Mouse (Mus musculus): ENCODE results near the gene Nek8. TPM values are rescaled to one million over a fixed set of nuclear protein-coding genes. Genes with fewer than 3 reads are reported as not detected.
A peak's percentile ranks its signal among the peaks of the same experiment; 100 is the strongest.

The Nek8 gene
- total RNA-seq, 2 experiments from 2014 or later = 4.2 to 4.7 TPM

DNA sequence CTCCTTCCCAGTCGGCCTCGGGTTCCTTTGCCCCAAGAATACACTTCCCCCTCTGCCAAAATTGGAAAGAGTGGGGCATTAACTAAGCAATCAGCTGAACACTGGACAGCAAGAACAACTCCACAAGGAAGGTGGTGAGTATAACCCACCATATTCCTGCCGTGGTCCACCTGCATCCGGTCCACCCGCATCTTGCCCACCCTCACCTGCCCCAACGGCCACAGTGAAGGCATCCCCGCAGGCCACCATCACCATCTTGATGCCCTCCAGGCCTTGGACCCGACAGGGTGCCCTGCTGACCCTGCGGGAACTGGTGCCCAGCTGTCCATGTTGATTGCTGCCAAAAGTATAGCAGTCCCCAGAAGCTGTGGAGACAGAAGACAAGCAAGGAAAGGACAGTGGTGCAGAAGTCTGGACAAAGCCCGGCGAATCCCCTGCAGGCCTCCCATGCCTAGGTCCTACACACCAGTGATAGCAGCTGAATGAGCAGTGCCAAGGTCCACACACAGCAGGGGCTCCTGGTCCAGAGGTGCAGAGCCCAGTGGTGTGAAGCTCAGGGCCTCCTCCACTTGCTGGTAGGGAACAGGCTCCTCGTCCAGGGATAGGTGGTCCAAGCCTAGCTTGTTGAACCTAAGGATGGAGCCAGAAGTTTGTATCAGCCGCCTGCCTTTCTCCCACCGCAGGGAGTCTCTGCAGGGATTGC, 9.1 kb downstream of the Nek8 start:
- DNase-seq (ENCODE audit: low spot score in 2 of 2) = no peak

DNA sequence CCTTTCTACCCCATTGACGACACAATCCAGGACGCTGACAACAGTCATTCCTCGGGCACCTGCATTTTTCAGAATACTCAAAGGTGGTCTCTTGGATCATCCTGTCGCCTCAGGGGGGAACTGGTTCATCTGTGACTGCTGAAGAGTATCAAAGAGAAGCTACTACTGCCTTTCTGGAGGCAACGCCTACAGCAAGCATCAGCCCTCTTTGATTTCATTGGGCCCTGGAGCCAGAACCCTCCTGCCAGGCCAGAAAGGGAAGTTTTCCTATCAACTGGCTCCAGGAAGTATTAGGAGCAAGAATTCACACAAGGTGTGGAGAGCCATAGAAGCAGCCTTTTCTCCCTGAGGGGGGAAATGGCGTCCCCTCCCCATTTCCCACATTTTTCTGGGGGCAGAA, 9.8 kb downstream of the Nek8 start:
- DNase-seq (ENCODE audit: low spot score in 2 of 2) = no peak

DNA sequence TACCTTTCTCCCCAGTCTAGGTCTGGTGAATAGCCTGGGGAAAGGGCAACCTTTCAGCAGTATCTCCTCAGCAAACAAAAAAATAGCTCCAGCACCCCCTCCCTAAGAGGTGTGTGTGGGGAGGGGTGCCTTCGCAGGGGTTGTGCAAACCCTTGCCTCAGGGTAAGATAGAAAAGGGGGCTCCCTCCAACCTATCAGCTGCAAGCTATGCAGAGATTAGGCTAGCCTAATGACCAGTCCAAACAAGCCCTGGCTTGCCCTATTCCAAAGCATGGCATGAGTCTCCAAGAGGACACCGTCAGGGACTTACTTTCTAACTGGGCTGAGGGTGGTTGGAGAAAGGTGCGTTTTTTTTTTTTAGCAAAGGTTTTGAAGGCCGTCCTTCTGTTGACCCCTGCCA, 10.3 kb downstream of the Nek8 start:
- no peak for DNase-seq (ENCODE audit: low spot score in 2 of 2)

DNA sequence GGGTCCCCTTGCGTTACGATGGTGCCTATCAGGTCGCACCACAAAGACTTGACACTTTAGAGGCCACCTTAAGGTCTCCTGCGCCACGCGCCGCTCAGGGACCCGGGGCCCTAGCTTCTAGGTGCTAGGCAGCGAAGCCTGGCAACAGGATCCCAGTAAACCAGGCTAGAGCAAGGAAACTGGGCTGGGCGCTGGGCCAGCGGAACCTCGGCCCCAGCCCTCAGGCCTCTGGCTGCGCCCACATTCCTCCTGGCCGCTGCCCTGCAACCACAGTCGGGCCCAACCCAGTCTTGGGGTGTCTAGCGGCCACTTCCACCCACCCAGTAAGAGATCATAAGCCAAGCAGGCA, 10.7 kb downstream of the Nek8 start:
- no peak for DNase-seq (ENCODE audit: low spot score in 2 of 2)

DNA sequence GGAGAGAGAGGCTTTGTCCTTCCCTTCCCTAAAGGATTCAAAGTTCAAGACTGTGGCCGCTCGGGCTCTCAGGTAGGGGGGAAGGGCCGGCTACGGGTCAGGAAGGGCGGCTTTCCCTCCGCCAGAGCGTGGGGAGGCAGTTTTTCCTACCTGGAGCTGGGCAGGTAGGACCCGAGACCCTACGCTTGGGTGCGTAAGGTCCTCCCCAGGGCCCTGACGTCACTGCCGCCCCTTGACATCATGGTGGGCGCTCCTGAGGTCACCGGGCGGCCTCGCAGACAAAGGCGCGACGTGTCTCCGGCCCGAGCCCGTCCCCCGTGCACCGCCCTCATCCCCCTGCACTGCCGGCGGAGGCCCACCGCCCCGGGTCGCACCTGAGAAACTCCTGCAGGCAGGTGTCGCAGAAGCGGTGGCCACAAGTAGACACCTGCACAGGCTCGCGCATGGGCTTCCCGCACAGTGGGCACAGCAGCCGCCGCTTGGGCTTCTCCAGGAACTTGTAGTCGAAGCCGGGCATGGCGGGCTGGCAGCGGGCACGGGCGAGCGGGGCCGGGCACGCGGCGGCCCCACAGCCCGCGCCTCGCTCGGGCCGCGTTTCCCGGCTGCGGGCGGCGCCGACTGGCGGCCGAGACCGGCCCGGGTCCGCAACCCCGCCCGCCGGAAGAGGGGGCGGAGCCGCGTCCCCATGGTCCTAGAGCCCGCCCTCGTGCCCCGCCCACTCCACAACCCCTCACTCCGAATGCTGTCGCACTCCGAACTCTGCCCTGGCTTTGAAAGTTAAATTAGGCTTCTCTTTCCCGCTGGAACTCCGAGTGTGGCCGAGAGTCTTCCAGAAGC, 11.3 kb downstream of the Nek8 start, which contains the start of gene Traf4:
Gene Traf4 (minus strand): TSS at position 666 of the 837 bp plus-strand sequence.
- DNase-seq (ENCODE audit: low spot score in 2 of 2) = peak; percentile 71 to 76

DNA sequence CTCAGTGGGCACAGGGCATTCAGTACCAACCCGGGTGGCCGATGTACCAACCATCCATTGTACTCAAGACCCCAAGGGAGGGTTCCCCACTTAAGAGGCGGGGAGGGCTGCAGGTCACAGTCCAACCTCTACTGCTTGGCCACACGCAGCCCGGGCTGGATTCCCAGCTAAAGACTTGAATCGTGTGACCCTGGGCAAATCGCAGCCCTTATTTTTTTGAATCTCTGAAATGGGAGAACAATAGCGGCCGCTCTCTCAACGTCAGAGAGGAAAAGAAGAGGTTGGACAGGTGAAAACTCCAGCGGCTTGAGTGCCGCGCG, 11.9 kb downstream of the Nek8 start:
- DNase-seq (ENCODE audit: low spot score in 2 of 2) = no peak

DNA sequence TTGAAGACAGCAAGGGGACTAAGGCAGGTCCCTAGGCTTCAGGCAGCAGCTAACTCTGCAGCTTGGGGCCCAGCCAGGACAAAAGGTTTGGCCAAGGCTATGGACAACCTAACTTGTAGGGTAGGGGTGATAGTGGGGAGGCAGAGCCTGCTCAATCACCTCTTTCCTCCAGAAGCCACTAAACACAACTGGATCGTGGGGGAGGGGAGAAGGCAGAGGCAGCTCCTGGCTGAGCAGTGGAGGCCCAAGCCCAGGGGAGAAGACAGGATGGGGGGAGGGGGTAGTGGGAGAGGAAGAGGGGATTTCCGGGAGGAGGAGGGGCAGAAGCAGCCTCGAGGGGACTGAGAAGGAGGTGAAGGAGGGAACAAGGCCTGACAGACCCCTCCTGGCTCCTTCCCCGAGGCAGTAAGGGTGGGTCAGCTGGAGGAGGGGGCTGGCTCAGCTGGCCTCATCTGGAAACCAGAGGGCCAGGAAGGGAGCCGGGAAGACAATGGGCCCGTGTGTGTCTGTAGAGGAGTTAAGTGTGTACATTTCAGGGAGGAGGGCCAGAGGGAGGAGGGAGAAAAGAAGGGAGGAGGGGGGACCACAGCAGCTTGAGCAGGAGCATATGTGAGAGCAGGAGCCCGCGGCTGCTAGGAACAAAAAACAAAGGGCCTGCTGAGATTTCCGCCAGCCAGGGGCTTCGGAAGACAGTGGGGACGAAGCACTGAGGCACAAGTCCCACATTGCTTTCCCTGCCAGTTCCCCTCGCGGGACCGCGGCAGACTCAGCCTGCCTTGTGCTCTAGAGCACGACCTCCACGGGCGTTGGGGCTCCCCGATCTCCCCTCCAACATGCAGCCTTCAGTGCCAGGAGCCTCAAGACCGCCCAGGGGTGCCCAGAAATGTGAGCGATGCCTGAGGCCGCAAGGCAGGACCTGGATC, 12.5 kb downstream of the Nek8 start:
- DNase-seq (ENCODE audit: low spot score in 2 of 2) = peak in 1 of 2 experiments; percentile 53

DNA sequence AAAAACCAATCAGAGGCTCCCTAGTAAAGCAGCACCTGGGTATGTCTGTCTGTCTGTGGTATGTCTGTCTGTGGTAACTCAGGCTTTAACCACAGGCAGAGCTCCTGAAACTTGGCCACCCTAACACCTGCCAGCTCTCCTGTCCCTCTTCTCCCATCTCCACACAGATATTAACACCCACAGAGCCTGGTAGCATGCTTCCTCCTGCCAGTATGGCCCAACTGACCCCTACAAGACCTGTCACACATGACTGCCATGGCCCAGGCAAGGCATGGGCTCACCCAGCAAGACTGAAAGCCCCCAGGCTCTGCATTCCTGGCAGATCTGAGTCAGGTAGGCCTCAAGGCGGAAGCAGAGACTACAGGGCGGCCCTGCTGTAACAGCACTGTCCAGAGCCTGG, 13.4 kb downstream of the Nek8 start:
- no peak for DNase-seq (ENCODE audit: low spot score in 2 of 2)

DNA sequence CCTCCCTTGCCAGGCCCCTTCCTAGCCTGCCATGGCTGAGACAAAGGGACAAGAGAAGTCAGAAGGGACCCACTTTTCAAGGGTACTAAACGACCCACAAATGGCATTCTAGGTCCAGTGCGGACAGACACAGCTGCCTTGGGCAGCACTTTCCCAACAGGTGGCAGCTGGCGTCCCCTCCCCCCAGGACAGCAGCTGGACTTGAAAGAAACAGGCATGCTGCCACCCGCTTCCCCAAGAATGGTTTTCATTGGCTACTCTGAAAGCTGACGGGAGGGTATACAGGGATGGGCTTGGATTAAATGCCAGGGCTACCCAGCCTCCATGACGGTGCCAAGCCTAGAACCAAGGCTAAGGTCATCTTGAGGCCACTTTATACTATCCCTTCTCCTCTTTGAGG, 14.0 kb downstream of the Nek8 start:
- DNase-seq (ENCODE audit: low spot score in 2 of 2) = peak in 1 of 2 experiments; percentile 82

DNA sequence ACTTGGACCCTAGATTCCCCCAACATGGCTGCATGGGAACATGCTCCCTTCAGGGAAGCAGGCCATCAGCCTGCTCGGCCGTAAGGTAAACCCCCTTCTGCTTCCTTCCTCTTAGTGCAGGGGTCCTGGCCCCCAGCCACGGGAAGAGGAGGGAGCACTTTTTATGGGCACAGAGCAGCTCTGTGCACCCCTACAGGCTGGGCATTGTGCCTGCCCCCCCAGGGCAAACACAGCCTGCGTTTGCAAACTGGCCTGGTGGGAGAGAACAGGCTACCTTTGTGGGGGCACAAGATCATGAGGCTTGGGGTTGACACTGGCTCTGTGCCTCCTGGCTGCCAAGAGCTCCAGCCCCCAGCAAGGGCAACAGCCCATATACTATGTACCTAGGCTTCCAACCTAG, 14.5 kb downstream of the Nek8 start:
- DNase-seq (ENCODE audit: low spot score in 2 of 2) = peak in 1 of 2 experiments; percentile 69

DNA sequence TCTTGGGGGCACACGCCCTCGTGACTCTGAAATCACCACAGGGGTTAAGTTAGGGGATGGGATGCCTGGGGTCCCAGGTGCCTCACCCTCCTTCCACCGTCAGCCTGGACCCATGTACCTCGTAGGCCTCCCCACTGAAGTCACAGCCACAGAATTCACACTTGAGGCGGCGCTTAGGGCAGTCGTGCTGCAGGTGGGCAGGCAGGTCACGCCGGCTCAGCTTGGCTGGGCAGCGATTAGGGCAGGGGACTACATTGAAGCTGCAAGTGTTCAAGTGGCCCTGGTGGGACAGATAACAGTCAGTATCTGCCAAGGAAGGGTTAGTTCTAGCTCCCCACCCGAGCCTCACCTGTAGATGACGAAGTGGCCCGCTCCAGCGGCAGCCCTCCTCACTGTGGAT, 15.3 kb downstream of the Nek8 start:
- DNase-seq (ENCODE audit: low spot score in 2 of 2) = no peak

DNA sequence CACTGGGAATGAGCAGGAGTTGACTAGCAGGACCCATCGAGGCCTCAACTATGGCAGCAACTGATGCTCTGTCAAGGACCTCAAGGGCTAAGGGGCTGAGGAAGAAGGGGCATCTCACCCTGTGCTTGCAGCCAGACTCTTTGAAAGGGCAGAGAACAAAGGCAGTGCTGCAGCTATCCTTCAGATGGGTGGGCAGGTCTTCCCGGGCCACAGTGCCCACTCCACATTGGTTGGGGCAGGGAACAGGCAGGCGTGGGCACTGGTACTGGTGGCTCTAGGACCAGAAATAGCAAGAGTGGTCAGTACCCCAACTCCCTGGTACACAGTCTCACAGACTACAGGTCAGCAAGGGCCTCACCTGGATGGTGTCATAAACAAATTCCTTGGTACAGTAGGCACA, 15.8 kb downstream of the Nek8 start:
- no peak for DNase-seq (ENCODE audit: low spot score in 2 of 2)

DNA sequence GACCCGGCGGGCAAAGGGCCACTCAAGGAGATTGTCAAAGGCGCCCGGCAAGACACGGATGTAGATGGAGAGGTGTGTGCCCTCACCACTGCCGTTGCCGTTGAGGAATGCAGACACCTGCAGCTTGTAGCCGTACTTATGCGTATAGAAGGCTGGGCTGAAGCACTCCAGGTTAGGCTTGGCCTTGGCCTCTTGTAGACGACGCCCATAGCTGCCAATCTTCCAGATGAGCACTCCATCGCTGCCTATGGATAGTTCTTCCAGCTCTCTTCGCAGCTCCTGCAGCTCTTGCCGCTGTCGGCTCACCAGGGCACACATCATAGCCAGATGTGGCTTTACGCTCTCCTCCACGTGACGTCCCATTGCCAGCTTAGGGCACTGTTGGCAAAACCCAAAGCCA, 16.3 kb downstream of the Nek8 start:
- DNase-seq (ENCODE audit: low spot score in 2 of 2) = no peak

DNA sequence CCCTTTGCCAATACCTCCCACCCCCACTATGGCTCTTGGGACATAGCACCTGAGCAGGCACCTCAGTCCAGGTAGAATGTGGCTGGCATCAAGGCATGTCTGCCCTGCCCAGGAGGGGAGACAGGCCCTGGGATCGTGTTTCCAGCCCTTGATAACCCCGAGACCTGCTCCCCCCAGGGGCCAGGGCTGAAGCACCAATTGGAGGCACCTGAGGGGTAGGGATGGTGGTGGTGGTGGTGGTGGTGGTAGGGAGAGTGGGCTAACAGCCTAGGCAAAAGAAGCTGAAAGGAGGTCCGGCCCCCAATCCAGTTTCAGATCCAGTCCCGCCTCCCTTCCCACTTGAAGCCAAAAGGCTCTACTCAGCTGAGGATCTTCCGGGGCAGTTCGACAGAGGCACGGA, 16.9 kb downstream of the Nek8 start:
- no peak for DNase-seq (ENCODE audit: low spot score in 2 of 2)

DNA sequence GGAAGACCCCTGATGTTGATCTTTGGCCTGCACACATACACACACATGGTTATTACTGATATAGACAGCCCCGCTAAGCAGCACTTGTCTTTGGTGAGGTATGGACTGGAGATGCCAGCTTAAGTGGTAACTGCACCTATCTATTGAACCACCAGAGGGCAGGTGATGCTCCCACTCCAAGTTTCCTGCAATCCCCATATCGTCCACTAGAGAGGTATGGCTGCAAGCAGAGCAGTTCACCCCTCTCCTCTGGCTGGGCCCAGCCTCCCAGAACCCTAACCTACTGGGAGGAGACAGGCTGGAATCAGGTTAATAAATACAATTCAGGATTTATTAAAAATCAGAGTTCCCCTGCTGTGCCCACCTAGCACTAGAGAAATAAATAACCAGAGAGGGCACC, 17.4 kb downstream of the Nek8 start:
- peak; percentile 81 to 88 for DNase-seq (ENCODE audit: low spot score in 2 of 2)

DNA sequence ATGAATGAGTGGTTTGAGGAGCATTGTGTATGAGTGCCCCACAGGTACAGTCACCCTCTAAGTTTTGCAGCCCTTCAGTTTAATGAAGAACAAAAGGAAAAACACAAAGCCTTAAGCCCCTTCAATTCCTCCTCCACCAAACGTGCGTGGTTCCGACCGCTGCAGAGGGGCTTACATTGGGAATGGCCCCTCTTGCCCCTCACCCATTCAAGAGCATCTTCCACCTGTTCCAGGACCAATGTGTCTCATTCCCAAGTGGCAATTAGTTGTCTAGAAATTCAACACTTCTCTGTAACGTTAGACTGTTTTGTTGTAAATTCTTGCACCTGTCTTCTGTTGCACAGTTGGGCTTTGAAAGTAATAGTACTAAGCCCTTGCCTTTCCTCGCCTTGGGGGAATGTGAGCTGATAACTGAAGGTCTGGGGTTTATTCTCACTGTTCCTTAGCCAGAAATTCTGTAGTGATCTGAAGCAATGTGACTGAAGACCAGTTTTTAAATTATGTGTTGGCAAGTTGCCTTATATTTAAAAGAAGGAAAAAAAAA, 20.2 kb downstream of the Nek8 start:
- no peak for DNase-seq (ENCODE audit: low spot score in 2 of 2)

DNA sequence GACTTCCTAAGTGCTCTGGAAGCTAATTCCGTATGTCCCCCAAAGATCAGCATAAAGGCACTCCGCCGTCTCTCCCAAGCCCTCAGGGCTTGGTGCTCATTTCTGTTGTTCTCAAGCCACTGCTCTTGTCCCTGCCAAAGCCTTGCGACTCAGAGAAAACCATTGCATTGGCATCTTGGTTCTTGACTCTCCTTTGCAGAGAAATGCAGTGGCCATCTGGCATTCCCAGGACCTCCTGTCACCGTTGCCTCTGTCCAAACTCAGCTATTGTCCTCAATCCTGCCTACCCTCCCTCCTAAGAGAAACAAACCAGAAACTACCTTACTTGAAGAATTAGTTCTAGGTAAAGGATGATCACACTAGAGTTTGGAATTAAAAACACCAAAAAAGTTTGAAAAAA, 20.8 kb downstream of the Nek8 start:
- no peak for DNase-seq (ENCODE audit: low spot score in 2 of 2)

DNA sequence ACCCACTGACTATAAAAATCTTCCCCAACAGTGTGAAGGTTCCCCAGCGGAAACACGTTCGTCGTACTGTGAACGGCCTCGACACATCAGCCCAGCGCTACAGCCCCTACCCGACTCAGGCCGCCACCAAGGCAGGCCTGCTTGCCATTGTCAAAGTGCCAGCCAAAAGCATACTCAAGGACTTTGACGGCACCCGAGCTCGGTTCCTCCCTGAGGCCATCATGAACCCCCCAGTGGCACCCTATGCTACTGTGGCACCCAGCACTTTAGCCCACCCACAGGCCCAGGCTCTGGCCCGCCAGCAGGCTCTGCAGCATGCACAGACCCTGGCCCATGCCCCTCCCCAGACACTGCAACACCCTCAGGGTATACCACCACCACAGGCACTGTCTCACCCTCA, 22.7 kb downstream of the Nek8 start:
- no peak for DNase-seq (ENCODE audit: low spot score in 2 of 2)

DNA sequence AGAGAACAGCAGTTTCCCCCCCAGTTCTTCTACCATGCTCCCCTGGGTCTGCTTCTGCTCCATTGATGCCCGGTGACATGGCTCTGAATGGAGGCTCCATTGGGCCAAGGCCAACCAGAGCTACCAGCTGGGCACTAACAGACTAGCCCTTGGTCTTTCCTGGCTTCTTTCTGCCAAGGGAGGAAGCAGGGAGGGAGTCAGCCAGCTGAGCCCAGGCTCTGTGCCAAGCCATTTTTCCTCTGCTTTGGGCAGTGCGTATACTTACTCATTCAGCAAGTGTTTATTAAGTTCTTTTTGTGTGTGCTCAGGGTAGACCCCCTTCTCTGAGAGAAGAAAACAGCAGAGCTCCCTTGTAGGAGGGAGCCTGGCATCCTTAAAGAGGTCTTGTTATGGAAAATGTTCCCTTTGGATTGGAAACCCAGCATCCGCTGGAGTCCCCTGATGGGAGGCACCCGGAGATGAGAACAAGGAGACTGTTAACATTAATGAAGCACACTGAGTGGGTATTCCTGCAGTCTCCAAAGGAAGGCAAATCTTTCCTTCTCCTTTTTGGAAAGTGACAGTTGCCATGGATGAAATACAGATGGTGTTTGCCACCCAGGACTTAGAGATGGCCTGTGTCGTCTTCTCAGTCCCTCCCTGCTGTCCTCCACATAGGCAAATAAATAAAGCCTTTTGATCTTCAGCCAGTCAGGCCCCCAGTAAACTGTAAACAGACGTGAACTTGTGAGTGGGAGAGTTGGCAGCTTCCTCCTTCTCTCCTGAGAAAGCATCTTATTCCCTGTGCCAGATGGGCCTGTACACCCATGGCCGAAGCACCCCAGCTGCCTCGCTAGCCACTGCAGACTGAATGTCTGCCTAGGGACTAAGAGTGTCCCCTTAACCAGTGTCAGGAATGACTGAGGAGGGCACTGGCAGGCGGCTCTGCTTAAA, 23.9 kb downstream of the Nek8 start:
- DNase-seq (ENCODE audit: low spot score in 2 of 2) = peak; percentile 83 to 95

DNA sequence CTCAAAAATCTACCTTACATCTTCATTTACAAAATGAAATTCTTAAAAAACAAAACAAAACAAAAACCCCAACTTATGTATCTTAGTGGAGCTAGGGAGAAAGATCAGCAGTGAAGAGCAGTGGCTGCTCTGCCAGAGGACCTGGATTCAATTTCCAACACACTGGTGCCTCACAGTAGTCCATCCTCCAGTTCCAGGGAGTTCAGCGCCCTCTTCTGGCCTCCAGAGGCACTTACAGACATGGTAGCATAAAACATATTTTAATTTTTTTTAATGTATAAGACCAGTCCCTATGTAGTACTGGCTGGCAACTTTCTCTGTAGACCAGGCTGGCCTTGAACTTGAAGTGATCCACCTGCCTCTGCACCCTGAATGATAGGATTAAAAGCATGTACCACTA, 25.3 kb downstream of the Nek8 start:
- DNase-seq (ENCODE audit: low spot score in 2 of 2) = no peak
